Mouse (Mus musculus) erythroblast, embryonic 14.5 days (primary cell): ENCODE measurements around the gene Hsd17b1. TPM values are rescaled to one million over a fixed set of nuclear protein-coding genes. Genes with fewer than 3 reads are reported as not detected.
A peak's percentile ranks its signal among the peaks of the same experiment; 100 is the strongest.

Source experiments
- H3K27me3 ChIP-seq: 2 replicates; pipeline ENCODE4 v1.6.1; 2012; ENCODE audit warnings: inconsistent platforms; ENCODE audit not compliant: control insufficient read depth
- H3K36me3 ChIP-seq: 2 replicates; pipeline ENCODE4 v1.6.1; 2012; ENCODE audit warnings: mild to moderate bottlenecking, inconsistent platforms; ENCODE audit not compliant: control insufficient read depth
- H3K4me1 ChIP-seq: 2 replicates; pipeline ENCODE4 v1.6.1; 2012; ENCODE audit warnings: inconsistent platforms; ENCODE audit not compliant: control insufficient read depth
- H3K4me3 ChIP-seq: replicated peaks from 2 replicates; pipeline ENCODE3; 2012; ENCODE audit warnings: moderate library complexity, mild to moderate bottlenecking, inconsistent platforms
- H3K9me3 ChIP-seq: 2 replicates; pipeline ENCODE4 v1.6.1; 2012; ENCODE audit warnings: low read length, inconsistent platforms, mixed read lengths; ENCODE audit not compliant: control insufficient read depth
- GATA1 ChIP-seq: IDR thresholded peaks from 2 replicates; pipeline ENCODE4 v1.6.1; 2012; ENCODE audit warnings: low read length, inconsistent platforms, mixed read lengths
- TAL1 ChIP-seq: IDR thresholded peaks from 3 replicates; pipeline ENCODE4 v1.6.1; 2012; ENCODE audit warnings: low read length, inconsistent platforms, mixed read lengths
- polyA plus RNA-seq: library from polyadenylated mRNA; stranded (reverse); fragments of >175 nt; gene quantifications from 2 replicates; pipeline ENCODE4 v1.2.3, GENCODE M21; 2012

Gene Hsd17b1
- polyA plus RNA-seq, 1 experiment: 0.04 TPM

GRCm38 (mm10) chr11:101080421-101080820, 2.2 kb downstream of the Hsd17b1 start:
- H3K4me3 ChIP-seq: no peak overlapping the region
- peaks cover 12% of the 10 kb centered on the region for H3K36me3 ChIP-seq
- peaks cover 62% of the 10 kb centered on the region for H3K27me3 ChIP-seq
- TF ChIP-seq TAL1 (no peak), GATA1 (no peak)
- peaks cover 9% of the 10 kb centered on the region; the same call in 1 of the 2 replicates for H3K9me3 ChIP-seq
- H3K4me1 ChIP-seq: peaks cover 41% of the 10 kb centered on the region

- peaks cover 9% of the 10 kb centered on the region; the same call in 1 of the 2 replicates for H3K9me3 ChIP-seq
- no peak for TF ChIP-seq GATA1
- no peak for TF ChIP-seq TAL1
- peak overlapping the region; percentile 80 for H3K4me3 ChIP-seq
- H3K4me1 ChIP-seq: peaks cover 54% of the 10 kb centered on the region
- peaks cover 21% of the 10 kb centered on the region for H3K36me3 ChIP-seq
- peaks cover 56% of the 10 kb centered on the region for H3K27me3 ChIP-seq
These were observed 3.4 kb downstream of the Hsd17b1 start for GRCm38 (mm10) chr11:101081659-101082058.

GRCm38 (mm10) chr11:101082208-101083082, 4.2 kb downstream of the Hsd17b1 start, which contains the start of gene Coasy:
Gene Coasy, plus strand, starts transcription at chr11:101082565.
- peaks cover 9% of the 10 kb centered on the region; the same call in 1 of the 2 replicates for H3K9me3 ChIP-seq
- H3K4me3 ChIP-seq: peak within 1 kb of the TSS; percentile 80
- H3K4me1 ChIP-seq: peaks cover 62% of the 10 kb centered on the region
- TF ChIP-seq GATA1 (no peak), TAL1 (no peak)
- H3K36me3 ChIP-seq: peaks cover 21% of the 10 kb centered on the region
- peaks cover 48% of the 10 kb centered on the region for H3K27me3 ChIP-seq

- Histone ChIP-seq H3K9me3 (peaks cover 9% of the 10 kb centered on the region; the same call in 1 of the 2 replicates), H3K4me1 (peaks cover 69% of the 10 kb centered on the region), H3K36me3 (peaks cover 21% of the 10 kb centered on the region), H3K4me3 (peak overlapping the region; percentile 80), H3K27me3 (peaks cover 40% of the 10 kb centered on the region)
- no peak for TF ChIP-seq TAL1
- TF ChIP-seq GATA1: no peak
These were observed 5.0 kb downstream of the Hsd17b1 start for GRCm38 (mm10) chr11:101083083-101083697.

- peaks cover 78% of the 10 kb centered on the region for H3K4me1 ChIP-seq
- TF ChIP-seq TAL1: no peak
- no peak for TF ChIP-seq GATA1
- H3K9me3 ChIP-seq: peaks cover 4% of the 10 kb centered on the region; the same call in 1 of the 2 replicates
- peaks cover 30% of the 10 kb centered on the region for H3K27me3 ChIP-seq
- no peak overlapping the region for H3K4me3 ChIP-seq
- H3K36me3 ChIP-seq: peaks cover 32% of the 10 kb centered on the region
These were observed 6.0 kb downstream of the Hsd17b1 start for GRCm38 (mm10) chr11:101084246-101084645.

- H3K4me3 ChIP-seq: no peak overlapping the region
- TF ChIP-seq TAL1 (no peak), GATA1 (no peak)
- peaks cover 80% of the 10 kb centered on the region for H3K4me1 ChIP-seq
- peaks cover 37% of the 10 kb centered on the region for H3K36me3 ChIP-seq
- H3K9me3 ChIP-seq: peaks cover 1% of the 10 kb centered on the region; the same call in 1 of the 2 replicates
- peaks cover 24% of the 10 kb centered on the region for H3K27me3 ChIP-seq
These were observed 6.6 kb downstream of the Hsd17b1 start for GRCm38 (mm10) chr11:101084811-101085210.

GRCm38 (mm10) chr11:101085617-101086322, 7.6 kb downstream of the Hsd17b1 start:
- Histone ChIP-seq H3K4me1 (peaks cover 80% of the 10 kb centered on the region), H3K4me3 (no peak overlapping the region)

GRCm38 (mm10) chr11:101086323-101086674, 8.1 kb downstream of the Hsd17b1 start:
- peaks cover 77% of the 10 kb centered on the region for H3K4me1 ChIP-seq
- TF ChIP-seq GATA1: no peak
- TF ChIP-seq TAL1: no peak
- H3K9me3 ChIP-seq: no peaks in the 10 kb centered on the region
- H3K4me3 ChIP-seq: peak overlapping the region; percentile 76
- H3K27me3 ChIP-seq: peaks cover 9% of the 10 kb centered on the region
- peaks cover 52% of the 10 kb centered on the region for H3K36me3 ChIP-seq

More at GRCm38 (mm10) chr11:101085617-101086322, 7.6 kb downstream of the Hsd17b1 start:
- H3K9me3 ChIP-seq: no peaks in the 10 kb centered on the region
- H3K36me3 ChIP-seq: peaks cover 47% of the 10 kb centered on the region
- H3K27me3 ChIP-seq: peaks cover 15% of the 10 kb centered on the region
- no peak for TF ChIP-seq TAL1
- TF ChIP-seq GATA1: no peak
